Mouse (Mus musculus): ENCODE results near the gene Prtn3. TPM values are rescaled to one million over a fixed set of nuclear protein-coding genes. Genes with fewer than 3 reads are reported as not detected.

Prtn3 gene
- polyA plus RNA-seq, 1 experiment = 0.22 TPM

- H3K4me3 ChIP-seq = peak overlapping the region; percentile 98
- no peak for TF ChIP-seq MYOD1 (IDR thresholded peaks at IDR 0.05; ENCODE audit: control insufficient read depth in 1 of 3, insufficient read length in 2 of 3, low read depth in 2 of 3)
- TF ChIP-seq CEBPB (IDR thresholded peaks at IDR 0.05; ENCODE audit: insufficient read depth, poor library complexity, severe bottlenecking) = no peak
- TF ChIP-seq MYOG (IDR thresholded peaks at IDR 0.05; ENCODE audit: control insufficient read depth in 1 of 3, insufficient read depth in 1 of 3, insufficient read length in 2 of 3, low read depth in 2 of 3) = no peak
- TF ChIP-seq SRF (IDR thresholded peaks at IDR 0.05; ENCODE audit: control insufficient read depth, insufficient read length, low read depth) = no peak
- TF ChIP-seq POLR2AphosphoS2 (IDR thresholded peaks at IDR 0.05; ENCODE audit: insufficient read length, low read depth) = no peak
- TF ChIP-seq TCF12 (IDR thresholded peaks at IDR 0.05; ENCODE audit: insufficient read depth, poor library complexity, severe bottlenecking) = no peak
- TF ChIP-seq USF1 (IDR thresholded peaks at IDR 0.05; ENCODE audit: low read depth) = no peak
- no peak for TF ChIP-seq POLR2A (IDR thresholded peaks at IDR 0.05; ENCODE audit: insufficient read length, low read depth)
- no peak for TF ChIP-seq E2F4 (IDR thresholded peaks at IDR 0.05; ENCODE audit: insufficient read depth)
- no peak for TF ChIP-seq MAX (IDR thresholded peaks at IDR 0.05; ENCODE audit: low read depth)
- TF ChIP-seq TCF3 (IDR thresholded peaks at IDR 0.05; ENCODE audit: insufficient read length, low read depth) = no peak
- TF ChIP-seq REST (IDR thresholded peaks at IDR 0.05; ENCODE audit: insufficient read depth, insufficient read length) = no peak
- peaks cover 63% of the 10 kb centered on the region for H3K79me2 ChIP-seq (ENCODE audit: control insufficient read depth, insufficient read depth)
- H3K36me3 ChIP-seq (ENCODE audit: control insufficient read depth, insufficient read depth) = peaks cover 52% of the 10 kb centered on the region
- H3ac ChIP-seq (ENCODE audit: control insufficient read depth, insufficient read length) = no peak overlapping the region
- no peak overlapping the region for H3K4me2 ChIP-seq (ENCODE audit: low read depth)
- H3K27me3 ChIP-seq (ENCODE audit: control insufficient read depth, insufficient read depth, insufficient read length) = no peaks in the 10 kb centered on the region
Observed at GRCm38 (mm10) chr10:79859116-79859515, 15.2 kb upstream of the Prtn3 start.

GRCm38 (mm10) chr10:79860079-79860911 is 14.0 kb upstream of the Prtn3 start:
- Histone ChIP-seq H3K79me2 (ENCODE audit: control insufficient read depth, insufficient read depth) (peaks cover 60% of the 10 kb centered on the region), H3K4me3 (no peak overlapping the region), H3K36me3 (ENCODE audit: control insufficient read depth, insufficient read depth) (peaks cover 52% of the 10 kb centered on the region), H3ac (ENCODE audit: control insufficient read depth, insufficient read length) (no peak overlapping the region), H3K27me3 (ENCODE audit: control insufficient read depth, insufficient read depth, insufficient read length) (no peaks in the 10 kb centered on the region), H3K4me2 (ENCODE audit: low read depth) (no peak overlapping the region)
- no peak for TF ChIP-seq CEBPB (IDR thresholded peaks at IDR 0.05; ENCODE audit: insufficient read depth, poor library complexity, severe bottlenecking)
- no peak for TF ChIP-seq SRF (IDR thresholded peaks at IDR 0.05; ENCODE audit: control insufficient read depth, insufficient read length, low read depth)
- TF ChIP-seq TCF3 (IDR thresholded peaks at IDR 0.05; ENCODE audit: insufficient read length, low read depth) = no peak
- TF ChIP-seq TCF12 (IDR thresholded peaks at IDR 0.05; ENCODE audit: insufficient read depth, poor library complexity, severe bottlenecking) = no peak
- peak; percentile 51 for TF ChIP-seq POLR2A (IDR thresholded peaks at IDR 0.05; ENCODE audit: insufficient read length, low read depth)
- no peak for TF ChIP-seq REST (IDR thresholded peaks at IDR 0.05; ENCODE audit: insufficient read depth, insufficient read length)
- peak; percentile 72 for TF ChIP-seq POLR2AphosphoS2 (IDR thresholded peaks at IDR 0.05; ENCODE audit: insufficient read length, low read depth)

GRCm38 (mm10) chr10:79861230-79862048 is 12.8 kb upstream of the Prtn3 start:
- no peaks in the 10 kb centered on the region for H3K27me3 ChIP-seq (ENCODE audit: control insufficient read depth, insufficient read depth, insufficient read length)
- no peak overlapping the region for H3ac ChIP-seq (ENCODE audit: control insufficient read depth, insufficient read length)
- H3K36me3 ChIP-seq (ENCODE audit: control insufficient read depth, insufficient read depth) = peaks cover 49% of the 10 kb centered on the region
- TF ChIP-seq TCF12 (IDR thresholded peaks at IDR 0.05; ENCODE audit: insufficient read depth, poor library complexity, severe bottlenecking) = no peak
- TF ChIP-seq TCF3 (IDR thresholded peaks at IDR 0.05; ENCODE audit: insufficient read length, low read depth) = no peak
- no peak for TF ChIP-seq MAX (IDR thresholded peaks at IDR 0.05; ENCODE audit: low read depth)
- no peak for TF ChIP-seq CEBPB (IDR thresholded peaks at IDR 0.05; ENCODE audit: insufficient read depth, poor library complexity, severe bottlenecking)
- TF ChIP-seq MYOD1 (IDR thresholded peaks at IDR 0.05; ENCODE audit: control insufficient read depth in 1 of 3, insufficient read length in 2 of 3, low read depth in 2 of 3) = no peak
- peak; percentile 50 for TF ChIP-seq POLR2A (IDR thresholded peaks at IDR 0.05; ENCODE audit: insufficient read length, low read depth)
- peak; percentile 74 for TF ChIP-seq POLR2AphosphoS2 (IDR thresholded peaks at IDR 0.05; ENCODE audit: insufficient read length, low read depth)
- no peak for TF ChIP-seq MYOG (IDR thresholded peaks at IDR 0.05; ENCODE audit: control insufficient read depth in 1 of 3, insufficient read depth in 1 of 3, insufficient read length in 2 of 3, low read depth in 2 of 3)
- no peak for TF ChIP-seq E2F4 (IDR thresholded peaks at IDR 0.05; ENCODE audit: insufficient read depth)
- TF ChIP-seq REST (IDR thresholded peaks at IDR 0.05; ENCODE audit: insufficient read depth, insufficient read length) = no peak
- no peak for TF ChIP-seq USF1 (IDR thresholded peaks at IDR 0.05; ENCODE audit: low read depth)
- TF ChIP-seq SRF (IDR thresholded peaks at IDR 0.05; ENCODE audit: control insufficient read depth, insufficient read length, low read depth) = no peak
- peaks cover 49% of the 10 kb centered on the region for H3K79me2 ChIP-seq (ENCODE audit: control insufficient read depth, insufficient read depth)
- H3K4me3 ChIP-seq = no peak overlapping the region
- H3K4me2 ChIP-seq (ENCODE audit: low read depth) = no peak overlapping the region

GRCm38 (mm10) chr10:79862049-79862788 is 12.1 kb upstream of the Prtn3 start:
- Histone ChIP-seq H3K4me2 (ENCODE audit: low read depth) (no peak overlapping the region), H3ac (ENCODE audit: control insufficient read depth, insufficient read length) (no peak overlapping the region), H3K79me2 (ENCODE audit: control insufficient read depth, insufficient read depth) (peaks cover 41% of the 10 kb centered on the region), H3K36me3 (ENCODE audit: control insufficient read depth, insufficient read depth) (peaks cover 46% of the 10 kb centered on the region), H3K4me3 (no peak overlapping the region), H3K27me3 (ENCODE audit: control insufficient read depth, insufficient read depth, insufficient read length) (no peaks in the 10 kb centered on the region)
- TF ChIP-seq REST (IDR thresholded peaks at IDR 0.05; ENCODE audit: insufficient read depth, insufficient read length) (no peak), POLR2AphosphoS2 (IDR thresholded peaks at IDR 0.05; ENCODE audit: insufficient read length, low read depth) (peak; percentile 66)

Measured in myocyte (in vitro differentiated cells).